Mouse (Mus musculus) liver, postnatal 0 days (tissue): ENCODE data around the gene Mga. TPM values are rescaled to one million over a fixed set of nuclear protein-coding genes. Genes with fewer than 3 reads are reported as not detected.

Experiments used
- ATAC-seq: fragments of 200-750 bp; cut with Nextera tagmentation; 2 replicates; pipeline ENCODE4 v1.8.0; 2017; ENCODE audit warnings: mild to moderate bottlenecking, moderate library complexity
- DNase-seq: peaks from one replicate; pipeline ENCODE4 v3.0.0-alpha.2; 2016
- H3K27ac ChIP-seq: fragments of 300-500 bp; sonication (generic); 2 replicates; pipeline ENCODE4 v1.5.1; 2014; ENCODE audit warnings: antibody characterized with exemption, moderate library complexity, mild to moderate bottlenecking, low read depth
- H3K27me3 ChIP-seq: fragments of 300-500 bp; sonication (generic); 2 replicates; pipeline ENCODE4 v1.6.1; 2014; ENCODE audit warnings: low read length, control low read depth, mixed read lengths; ENCODE audit not compliant: insufficient read depth
- H3K36me3 ChIP-seq: fragments of 300-500 bp; sonication (generic); replicated peaks from 2 replicates; pipeline ENCODE4 v1.6.1; 2014; ENCODE audit warnings: mild to moderate bottlenecking, control low read depth, low read length, moderate library complexity, mixed read lengths; ENCODE audit not compliant: insufficient read depth
- H3K4me1 ChIP-seq: fragments of 300-500 bp; sonication (generic); 2 replicates; pipeline ENCODE4 v1.6.1; 2014; ENCODE audit warnings: antibody characterized with exemption, mild to moderate bottlenecking, control low read depth; ENCODE audit not compliant: insufficient read depth
- H3K4me2 ChIP-seq: fragments of 300-500 bp; sonication (generic); 2 replicates; pipeline ENCODE4 v1.6.1; 2014; ENCODE audit warnings: low read depth, mild to moderate bottlenecking, low read length, moderate library complexity, mixed read lengths
- H3K4me3 ChIP-seq: fragments of 300-500 bp; sonication (generic); 2 replicates; pipeline ENCODE4 v1.5.1; 2014; ENCODE audit warnings: low read depth, low read length
- H3K9ac ChIP-seq: fragments of 300-500 bp; sonication (generic); replicated peaks from 2 replicates; pipeline ENCODE4 v1.6.1; 2014; ENCODE audit warnings: mild to moderate bottlenecking, moderate library complexity
- H3K9me3 ChIP-seq: fragments of 300-500 bp; sonication (generic); 2 replicates; pipeline ENCODE4 v1.6.1; 2016; ENCODE audit warnings: mild to moderate bottlenecking, control low read depth, low read length, mixed read lengths
- CTCF ChIP-seq: sonication (generic); IDR thresholded peaks from 2 replicates; pipeline ENCODE4 v1.5.1; 2016; ENCODE audit warnings: antibody characterized with exemption, low read depth
- EP300 ChIP-seq: IDR thresholded peaks from 2 replicates; pipeline ENCODE4 v1.6.1; 2016; ENCODE audit warnings: antibody characterized with exemption, low read depth, mild to moderate bottlenecking
- WGBS: fragments of 180-500 bp; shearing (Covaris S2); extraction: QIAGEN DNeasy Blood & Tissue Kit; methylation state at CpG from one replicate; pipeline ENCODE4 v1.1.7; 2014; ENCODE audit not compliant: insufficient replicate concordance; 5-methylcytosine and 5-hydroxymethylcytosine counted together
- polyA plus RNA-seq: library from polyadenylated mRNA; unstranded; fragments of >200 nt; fragmentation: Nextera tagmentation; extraction: Ambion mirVana; gene quantifications from 2 replicates; pipeline ENCODE4 v1.2.1, GENCODE M21; 2015

Gene Mga
- polyA plus RNA-seq, 1 experiment from 2014 or later = 4.6 TPM

- H3K4me3 ChIP-seq = no peak overlapping the region
- 54% methylated on average over 2 of the region's 2 CpGs for WGBS
- no peaks in the 10 kb centered on the region for H3K9me3 ChIP-seq
- no peaks in the 10 kb centered on the region; the same call in 1 of the 2 replicates for H3K4me1 ChIP-seq
- no peaks in the 10 kb centered on the region for H3K36me3 ChIP-seq
- H3K27me3 ChIP-seq = no peaks in the 10 kb centered on the region
- no peak overlapping the region for H3K4me2 ChIP-seq
- H3K9ac ChIP-seq = no peak overlapping the region; the same call in 1 of the 2 replicates
- TF ChIP-seq EP300 = no peak
- TF ChIP-seq CTCF = no peak
- H3K27ac ChIP-seq = no peak overlapping the region
- DNase-seq = no peak
- ATAC-seq = no peak
These were observed 96.5 kb downstream of the Mga start for GRCm38 (mm10) chr2:119993515-119993914.

GRCm38 (mm10) chr2:119994839-119995238, 97.8 kb downstream of the Mga start:
- TF ChIP-seq CTCF (no peak), EP300 (no peak)
- Histone ChIP-seq H3K4me1 (no peaks in the 10 kb centered on the region; the same call in 1 of the 2 replicates), H3K9ac (no peak overlapping the region), H3K9me3 (no peaks in the 10 kb centered on the region), H3K4me3 (no peak overlapping the region), H3K4me2 (no peak overlapping the region), H3K36me3 (no peaks in the 10 kb centered on the region), H3K27me3 (no peaks in the 10 kb centered on the region), H3K27ac (no peak overlapping the region)
- ATAC-seq (no peak), DNase-seq (no peak)
- 51% methylated on average over 6 of the region's 6 CpGs for WGBS

DNA sequence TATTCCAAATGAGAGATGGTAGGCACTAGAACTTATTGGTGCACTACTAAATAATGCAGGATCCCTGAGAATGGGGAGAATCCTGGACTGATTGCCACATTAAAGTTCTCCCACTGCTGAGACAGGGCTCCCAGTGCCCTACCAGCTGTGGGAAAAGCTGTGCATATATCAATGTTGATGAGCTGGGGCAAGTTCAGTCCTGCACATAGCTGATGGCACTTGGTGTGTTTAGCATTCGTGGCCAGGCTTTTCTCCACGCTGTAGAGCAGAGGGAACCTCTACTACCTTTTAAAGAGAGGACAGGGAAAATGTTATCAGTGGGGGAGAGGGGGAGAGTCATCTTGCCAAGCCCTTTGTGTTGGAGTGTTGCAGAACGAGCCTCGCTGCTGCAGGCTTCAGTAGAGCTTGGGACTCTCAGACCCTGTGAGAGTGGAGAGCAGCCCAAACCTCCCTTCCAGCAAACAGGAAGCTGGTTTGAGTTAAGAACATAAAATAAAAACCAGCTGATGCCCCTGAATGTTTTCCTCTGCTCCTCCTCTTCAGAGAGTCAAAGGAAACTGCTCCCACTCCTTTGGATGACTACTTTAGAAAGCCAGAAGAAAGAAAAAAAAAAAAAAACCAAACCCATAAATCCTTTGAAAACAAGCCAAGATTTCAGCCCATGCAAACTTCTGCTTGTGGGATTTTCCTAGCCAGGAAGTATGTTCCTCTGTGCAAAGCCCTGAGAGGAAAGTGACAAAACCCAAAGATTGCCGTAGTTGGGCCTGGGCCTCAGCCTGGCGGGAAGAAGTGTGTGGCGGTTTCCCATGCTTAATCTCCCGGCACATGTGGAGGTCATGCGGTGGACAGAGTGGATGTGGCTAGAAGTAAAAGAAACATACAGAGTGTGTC, 98.6 kb downstream of the Mga start:
- no peaks in the 10 kb centered on the region for H3K27me3 ChIP-seq
- peak overlapping the region; percentile 58 for H3K27ac ChIP-seq
- TF ChIP-seq CTCF = no peak
- TF ChIP-seq EP300 = no peak
- H3K36me3 ChIP-seq = no peaks in the 10 kb centered on the region
- H3K9me3 ChIP-seq = no peaks in the 10 kb centered on the region
- peak; percentile 20 for DNase-seq
- no peak overlapping the region for H3K4me3 ChIP-seq
- no peaks in the 10 kb centered on the region; the same call in 1 of the 2 replicates for H3K4me1 ChIP-seq
- WGBS = 44% methylated on average over 9 of the region's 9 CpGs
- H3K4me2 ChIP-seq = no peak overlapping the region
- ATAC-seq = no peak
- H3K9ac ChIP-seq = no peak overlapping the region

DNA sequence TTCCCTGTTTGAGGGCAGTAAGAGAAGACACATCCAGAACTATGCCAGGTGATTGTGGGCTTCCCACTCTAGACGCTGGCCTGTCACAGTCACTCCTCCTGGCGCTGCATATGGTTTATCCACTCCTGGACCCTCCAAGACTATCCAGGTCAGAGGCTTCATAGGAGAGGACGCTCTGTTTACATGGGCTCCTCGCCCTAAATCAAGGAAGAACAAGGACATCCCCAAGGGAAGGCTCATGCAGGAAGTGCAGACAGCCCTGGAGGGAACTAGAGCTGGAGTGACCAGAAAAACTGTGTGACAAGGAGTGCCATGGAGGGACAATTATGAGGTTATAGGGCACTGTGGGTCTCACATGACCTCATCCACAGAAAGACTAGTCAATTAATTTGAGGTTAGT, 100.3 kb downstream of the Mga start:
- H3K4me1 ChIP-seq = no peaks in the 10 kb centered on the region; the same call in 1 of the 2 replicates
- H3K36me3 ChIP-seq = no peaks in the 10 kb centered on the region
- no peak overlapping the region for H3K4me2 ChIP-seq
- no peaks in the 10 kb centered on the region for H3K27me3 ChIP-seq
- no peak for DNase-seq
- no peaks in the 10 kb centered on the region for H3K9me3 ChIP-seq
- H3K4me3 ChIP-seq = no peak overlapping the region
- no peak overlapping the region for H3K27ac ChIP-seq
- no peak for ATAC-seq
- TF ChIP-seq EP300 = no peak
- no peak for TF ChIP-seq CTCF
- WGBS = 78% methylated on average over 4 of the region's 4 CpGs
- no peak overlapping the region for H3K9ac ChIP-seq

GRCm38 (mm10) chr2:119999731-120000130, 102.7 kb downstream of the Mga start:
- 82% methylated on average over 2 of the region's 2 CpGs for WGBS
- H3K4me1 ChIP-seq = no peaks in the 10 kb centered on the region; the same call in 1 of the 2 replicates

DNA sequence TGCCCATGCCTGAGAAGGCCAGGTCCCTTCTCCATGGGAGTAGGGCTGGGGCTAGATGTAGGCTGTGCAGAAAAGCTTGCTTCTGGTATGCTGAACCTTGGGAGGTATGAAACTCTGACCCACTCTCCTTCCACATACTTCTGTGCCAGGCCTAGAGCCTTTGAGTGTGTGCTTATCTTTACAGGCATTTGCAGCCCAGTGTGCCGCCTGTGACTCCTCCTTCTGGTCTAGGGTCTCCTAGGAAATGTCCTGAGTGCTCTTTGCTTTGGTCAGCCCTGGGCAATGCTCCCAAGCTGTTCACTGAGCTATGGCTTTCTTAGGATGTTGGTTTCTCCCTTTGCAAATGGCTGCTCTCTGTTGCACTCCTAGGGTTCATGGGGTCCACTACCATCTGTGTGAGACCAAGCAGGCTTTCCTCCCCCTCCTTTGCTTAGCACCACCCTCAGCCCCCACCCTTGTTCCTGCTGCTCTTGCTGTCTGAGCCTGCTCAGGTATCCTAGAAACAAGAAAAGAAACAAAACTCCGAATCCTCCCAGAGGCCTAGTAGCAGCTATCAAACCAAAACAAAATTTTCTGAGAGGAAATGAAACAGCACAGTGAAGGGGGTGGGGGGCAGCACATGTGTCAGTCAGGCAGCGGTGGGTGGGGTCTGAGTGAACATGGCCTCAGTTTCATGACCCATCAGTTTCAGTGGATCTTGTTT, 104.0 kb downstream of the Mga start:
- TF ChIP-seq EP300 (no peak), CTCF (no peak)
- 66% methylated on average over 3 of the region's 3 CpGs for WGBS
- H3K27me3 ChIP-seq = no peaks in the 10 kb centered on the region
- ATAC-seq (no peak), DNase-seq (no peak)
- H3K9me3 ChIP-seq = no peaks in the 10 kb centered on the region
- H3K36me3 ChIP-seq = no peaks in the 10 kb centered on the region
- no peak overlapping the region for H3K4me3 ChIP-seq
- H3K27ac ChIP-seq = no peak overlapping the region
- no peak overlapping the region for H3K9ac ChIP-seq
- H3K4me2 ChIP-seq = no peak overlapping the region
- H3K4me1 ChIP-seq = no peaks in the 10 kb centered on the region

More at GRCm38 (mm10) chr2:119999731-120000130, 102.7 kb downstream of the Mga start:
- H3K9me3 ChIP-seq = no peaks in the 10 kb centered on the region
- H3K36me3 ChIP-seq = no peaks in the 10 kb centered on the region
- no peak overlapping the region for H3K4me3 ChIP-seq
- no peak for DNase-seq
- no peak overlapping the region for H3K27ac ChIP-seq
- no peak for TF ChIP-seq EP300
- no peak for TF ChIP-seq CTCF
- no peak overlapping the region for H3K4me2 ChIP-seq
- H3K9ac ChIP-seq = no peak overlapping the region
- no peaks in the 10 kb centered on the region for H3K27me3 ChIP-seq
- ATAC-seq = no peak
